Mouse (Mus musculus) forebrain, embryonic 13.5 days (tissue): ENCODE results near the gene Hoxd10. TPM values are rescaled to one million over a fixed set of nuclear protein-coding genes. Genes with fewer than 3 reads are reported as not detected.

ENCODE experiments used
- microRNA counts: library from miRNA; unstranded; fragments of <30 nt; microRNA quantifications from one replicate; lab custom pipeline; 2016
- microRNA-seq: library from miRNA; unstranded; fragments of <30 nt; microRNA quantifications from one replicate; pipeline ENCODE4, GENCODE M21; 2016
- polyA plus RNA-seq: library from polyadenylated mRNA; unstranded; fragments of >200 nt; fragmentation: Nextera tagmentation; extraction: Ambion mirVana; gene quantifications from 2 replicates; pipeline ENCODE4 v1.2.1, GENCODE M21; 2015

The Hoxd10 gene
- polyA plus RNA-seq, 1 experiment from 2014 or later, result not detected

MicroRNAs within 50 kb of the gene (microRNA counts, 519-probe panel; counts per million panel counts)
- 177 counts per million, percentile 53 among the panel's probes with 10 or more counts for microRNA mmu-miR-10b (lab: Ali Mortazavi, UCI)

Small RNA genes lying within 50 kb of the gene (microRNA-seq; reads per million reads assigned to microRNA genes)
- gene Gm44463 (not detected), gene Mir10b (97.7 reads per million, percentile 50 among the genes with 10 or more reads in this experiment)

Other genes starting within 250 kb of the Hoxd10 start
- gene Lnpk, start 112.5 kb upstream of the Hoxd10 start, polyA plus RNA-seq, result 50.3 and 54.0 TPM in 2 replicates
- not detected in 2 replicates for gene Evx2, start 32.4 kb upstream of the Hoxd10 start, polyA plus RNA-seq
- not detected in 2 replicates for gene Hoxd13, start 23.6 kb upstream of the Hoxd10 start, polyA plus RNA-seq
- gene Hoxd12, start 16.9 kb upstream of the Hoxd10 start, polyA plus RNA-seq, result not detected in 2 replicates
- not detected in 2 replicates for gene Hoxd11, start 12.4 kb upstream of the Hoxd10 start, polyA plus RNA-seq
- not detected in 2 replicates for gene Hoxd9, start 5.8 kb downstream of the Hoxd10 start, polyA plus RNA-seq
- not detected in 2 replicates for gene Hoxd8, start 12.7 kb downstream of the Hoxd10 start, polyA plus RNA-seq
- not detected in 2 replicates for gene Hoxd3, start 20.0 kb downstream of the Hoxd10 start, polyA plus RNA-seq
- gene Hoxd4, start 20.0 kb downstream of the Hoxd10 start, polyA plus RNA-seq, result not detected in 2 replicates
- gene Gm28230, start 34.8 kb downstream of the Hoxd10 start, polyA plus RNA-seq, result not detected in 2 replicates
- not detected in 2 replicates for gene Hoxd1, start 71.1 kb downstream of the Hoxd10 start, polyA plus RNA-seq
- 116 and 136 TPM in 2 replicates for gene Mtx2, start 133.9 kb downstream of the Hoxd10 start, polyA plus RNA-seq